Mouse (Mus musculus) gastrocnemius, adult 8-10 months (tissue): ENCODE results near the gene Ier3. TPM values are rescaled to one million over a fixed set of nuclear protein-coding genes. Genes with fewer than 3 reads are reported as not detected.
A peak's percentile ranks its signal among the peaks of the same experiment; 100 is the strongest.
"Not testable (repeated sequence)": the region's sequence is repeated elsewhere in the genome, so short reads cannot be mapped to it uniquely, and the experiment has no call there.

ENCODE experiments used
- DNase-seq, 2 experiments: peaks; one replicate each; pipeline ENCODE4 v3.0.0; 2022; ENCODE audit warnings: low spot score in 2 of 2
- total RNA-seq, 4 experiments: library from RNA; stranded (reverse); gene quantifications; 2 replicates each; pipeline ENCODE4 v1.2.4; 2022

Gene Ier3
- total RNA-seq, 4 experiments from 2014 or later, result 5.6 to 7.8 (median 6.6) TPM

GRCm38 (mm10) chr17:35835424-35836140 lies 14.1 kb downstream of the Ier3 start:
- DNase-seq, result no peak

- peak; percentile 76 to 80 for DNase-seq
Observed at GRCm38 (mm10) chr17:35836178-35836965, 14.9 kb downstream of the Ier3 start.

GRCm38 (mm10) chr17:35836991-35837422 lies 15.5 kb downstream of the Ier3 start:
- DNase-seq, result peak; percentile 73 to 79

- DNase-seq, result no peak
Observed at GRCm38 (mm10) chr17:35837487-35837886, 16.0 kb downstream of the Ier3 start.

- DNase-seq, result peak; percentile 94 to 95
Observed at GRCm38 (mm10) chr17:35838122-35838544, 16.6 kb downstream of the Ier3 start, which contains the start of gene Tubb5. Gene Tubb5, minus strand, starts transcription at chr17:35838306.

- no peak for DNase-seq
Observed at GRCm38 (mm10) chr17:35838570-35838969, 17.1 kb downstream of the Ier3 start.

- not testable (repeated sequence) for DNase-seq
Observed at GRCm38 (mm10) chr17:35839002-35839401, 17.5 kb downstream of the Ier3 start.

- no peak for DNase-seq
Observed at GRCm38 (mm10) chr17:35840561-35840960, 19.1 kb downstream of the Ier3 start.

GRCm38 (mm10) chr17:35841076-35841950 lies 19.8 kb downstream of the Ier3 start, which contains the start of gene Mdc1:
Gene Mdc1, plus strand, starts transcription at chr17:35841515.
- peak; percentile 100 for DNase-seq

GRCm38 (mm10) chr17:35842006-35842405 lies 20.5 kb downstream of the Ier3 start:
- no peak for DNase-seq

GRCm38 (mm10) chr17:35843514-35843913 lies 22.0 kb downstream of the Ier3 start:
- DNase-seq, result no peak

GRCm38 (mm10) chr17:35848112-35848511 lies 26.6 kb downstream of the Ier3 start:
- DNase-seq, result no peak

GRCm38 (mm10) chr17:35850974-35851373 lies 29.5 kb downstream of the Ier3 start:
- DNase-seq, result no peak

- no peak for DNase-seq
Observed at GRCm38 (mm10) chr17:35859371-35859770, 37.9 kb downstream of the Ier3 start.

- DNase-seq, result no peak
Observed at GRCm38 (mm10) chr17:35859835-35860234, 38.4 kb downstream of the Ier3 start.

- no peak for DNase-seq
Observed at GRCm38 (mm10) chr17:35860831-35861197, 39.3 kb downstream of the Ier3 start.

- peak; percentile 78 to 83 for DNase-seq
Observed at GRCm38 (mm10) chr17:35861198-35861857, 39.8 kb downstream of the Ier3 start, which contains the start of gene Nrm. Gene Nrm, plus strand, starts transcription at chr17:35861318.

GRCm38 (mm10) chr17:35864832-35865353 lies 43.4 kb downstream of the Ier3 start:
- no peak for DNase-seq

- peak; percentile 53 to 67 for DNase-seq
Observed at GRCm38 (mm10) chr17:35865481-35866280, 44.2 kb downstream of the Ier3 start, which contains the start of gene Ppp1r18. Gene Ppp1r18, plus strand, starts transcription at chr17:35865593.
